Mouse (Mus musculus) CH12.LX (cell line): ENCODE results near the gene Enpp4. TPM values are rescaled to one million over a fixed set of nuclear protein-coding genes. Genes with fewer than 3 reads are reported as not detected.
A peak's percentile ranks its signal among the peaks of the same experiment; 100 is the strongest.

ENCODE experiments used
- DNase-seq: peaks from one replicate; pipeline ENCODE4 v3.0.0-alpha.2; 2013; ENCODE audit errors: extremely low read depth
- H3K27ac ChIP-seq: 2 replicates; pipeline ENCODE4 v1.5.1; 2012; ENCODE audit warnings: low read depth, mild to moderate bottlenecking, control low read depth, moderate library complexity; ENCODE audit not compliant: insufficient read depth
- H3K27me3 ChIP-seq: replicated peaks from 2 replicates; pipeline ENCODE3; 2012; ENCODE audit warnings: inconsistent platforms
- H3K36me3 ChIP-seq, 2 experiments: replicated peaks in 1 of 2; 2 replicates each; pipeline versions ENCODE3 to v1.6.1; 2012; ENCODE audit warnings: inconsistent platforms in 1 of 2, low read length in 1 of 2, mild to moderate bottlenecking in 1 of 2, mixed read lengths in 1 of 2, moderate library complexity in 1 of 2; ENCODE audit not compliant: control insufficient read depth in 1 of 2, insufficient read depth in 1 of 2
- H3K4me1 ChIP-seq, 2 experiments: 2 replicates each; pipeline ENCODE4 v1.6.1; 2012; ENCODE audit warnings: inconsistent platforms in 1 of 2, moderate library complexity in 1 of 2; ENCODE audit not compliant: insufficient read depth in 2 of 2, control insufficient read depth in 1 of 2
- H3K4me2 ChIP-seq: 2 replicates; pipeline ENCODE4 v1.6.1; 2012; ENCODE audit warnings: low read depth, mild to moderate bottlenecking, control low read depth; ENCODE audit not compliant: poor library complexity, insufficient read depth, severe bottlenecking
- H3K4me3 ChIP-seq, 3 experiments: fragments of 150-350 bp in 1 of 3; sonication (generic) in 1 of 3; replicated peaks in 1 of 3; 2 replicates each; pipeline versions ENCODE3 to v1.5.1; 2011 to 2012; ENCODE audit warnings: low read depth in 2 of 3, low read length in 2 of 3, mild to moderate bottlenecking in 2 of 3, moderate library complexity in 2 of 3, control low read depth in 1 of 3, improper control_type of control experiment in 1 of 3, inconsistent platforms in 1 of 3, mixed read lengths in 1 of 3; ENCODE audit not compliant: poor library complexity in 1 of 3
- H3K79me2 ChIP-seq: replicated peaks from 2 replicates; pipeline ENCODE4 v1.6.1; 2012; ENCODE audit warnings: mild to moderate bottlenecking, moderate library complexity; ENCODE audit not compliant: control insufficient read depth, poor library complexity, insufficient read depth, severe bottlenecking; ENCODE audit errors: extremely low read depth
- H3K9ac ChIP-seq: 2 replicates; pipeline ENCODE4 v1.6.1; 2012; ENCODE audit warnings: low read depth, mild to moderate bottlenecking, control low read depth, moderate library complexity; ENCODE audit not compliant: insufficient read depth
- H3K9me3 ChIP-seq: replicated peaks from 2 replicates; pipeline ENCODE3; 2012; ENCODE audit warnings: low read length, inconsistent platforms, mixed read lengths
- CTCF ChIP-seq, 2 experiments: IDR thresholded peaks in 1 of 2; conservative IDR thresholded peaks in 1 of 2; 2 replicates each; pipeline ENCODE4 v1.5.1; 2011 to 2012; ENCODE audit warnings: low read depth in 2 of 2, low read length in 2 of 2, improper control_type of control experiment in 1 of 2, inconsistent platforms in 1 of 2, mild to moderate bottlenecking in 1 of 2, moderate library complexity in 1 of 2
- EP300 ChIP-seq: IDR thresholded peaks from 2 replicates; pipeline ENCODE4 v1.6.1; 2011; ENCODE audit warnings: low read length, improper control_type of control experiment
- ETS1 ChIP-seq: conservative IDR thresholded peaks from 2 replicates; pipeline ENCODE4 v1.6.1; 2012; ENCODE audit warnings: low read depth, mild to moderate bottlenecking, inconsistent platforms, low read length, improper control_type of control experiment, moderate library complexity
- GABPA ChIP-seq: IDR thresholded peaks from 2 replicates; pipeline ENCODE4 v1.6.1; 2012; ENCODE audit warnings: low read depth, low read length, improper control_type of control experiment, inconsistent platforms; ENCODE audit not compliant: insufficient replicate concordance
- HCFC1 ChIP-seq: IDR thresholded peaks from 2 replicates; pipeline ENCODE4 v1.6.1; 2012; ENCODE audit warnings: low read depth, mild to moderate bottlenecking, inconsistent platforms, low read length, improper control_type of control experiment
- IRF4 ChIP-seq: IDR thresholded peaks from 2 replicates; pipeline ENCODE4 v1.6.1; 2014; ENCODE audit warnings: low read depth, mild to moderate bottlenecking, inconsistent platforms, low read length, improper control_type of control experiment
- MEF2A ChIP-seq: IDR thresholded peaks from 2 replicates; pipeline ENCODE4 v1.6.1; 2014; ENCODE audit warnings: low read depth, mild to moderate bottlenecking, inconsistent platforms, low read length, improper control_type of control experiment, borderline replicate concordance
- NRF1 ChIP-seq: IDR thresholded peaks from 2 replicates; pipeline ENCODE4 v1.6.1; 2014; ENCODE audit warnings: low read depth, mild to moderate bottlenecking, inconsistent platforms, low read length, improper control_type of control experiment, moderate library complexity
- RAD21 ChIP-seq: IDR thresholded peaks from 2 replicates; pipeline ENCODE4 v1.6.1; 2011; ENCODE audit warnings: low read depth, mild to moderate bottlenecking, low read length, improper control_type of control experiment, moderate library complexity
- SMC3 ChIP-seq: IDR thresholded peaks from 2 replicates; pipeline ENCODE4 v1.6.1; 2011; ENCODE audit warnings: low read depth, low read length, improper control_type of control experiment
- TCF12 ChIP-seq: IDR thresholded peaks from 2 replicates; pipeline ENCODE4 v1.6.1; 2014; ENCODE audit warnings: low read depth, mild to moderate bottlenecking, inconsistent platforms, low read length, improper control_type of control experiment
- UBTF ChIP-seq: IDR thresholded peaks from 2 replicates; pipeline ENCODE4 v1.6.1; 2012; ENCODE audit warnings: low read depth, mild to moderate bottlenecking, inconsistent platforms, low read length, improper control_type of control experiment, moderate library complexity
- ZKSCAN1 ChIP-seq: IDR thresholded peaks from 2 replicates; pipeline ENCODE4 v1.6.1; 2012; ENCODE audit warnings: low read depth, inconsistent platforms, low read length, improper control_type of control experiment, borderline replicate concordance
- dilution Hi-C: fragments of 300-500 bp; cut with MboI; formaldehyde crosslinking; loops from 2 replicates; pipeline ENCODE4 v1.14.3; 2020; ENCODE audit warnings: low sequenced_read_pairs; ENCODE audit not compliant: extremely low pct_unique_long_range_greater_than_20kb, extremely low pct_ligation_motif_present
- in situ Hi-C: fragments of 300-500 bp; cut with MboI; formaldehyde crosslinking; loops from 3 replicates; pipeline ENCODE4 v1.14.3; 2019; ENCODE audit warnings: low sequenced_read_pairs, low pct_ligation_motif_present, low pct_unique_long_range_greater_than_20kb, mixed read lengths
- polyA plus RNA-seq: library from polyadenylated mRNA; unstranded; fragments of >175 nt; gene quantifications from 2 replicates; pipeline ENCODE4 v1.2.1, GENCODE M21; 2012; ENCODE audit warnings: low read depth; ENCODE audit not compliant: insufficient read length
- total RNA-seq, 2 experiments: library from RNA; depleted of rRNA; stranded (reverse); fragments of 300-350 nt in 1 of 2; fragments of >200 nt in 1 of 2; gene quantifications; 2 replicates each; pipeline ENCODE4 v1.2.3; 2012 to 2014

Gene Enpp4
- total and polyA plus RNA-seq, 3 experiments: 0.11 to 0.34 (median 0.16) TPM

DNA sequence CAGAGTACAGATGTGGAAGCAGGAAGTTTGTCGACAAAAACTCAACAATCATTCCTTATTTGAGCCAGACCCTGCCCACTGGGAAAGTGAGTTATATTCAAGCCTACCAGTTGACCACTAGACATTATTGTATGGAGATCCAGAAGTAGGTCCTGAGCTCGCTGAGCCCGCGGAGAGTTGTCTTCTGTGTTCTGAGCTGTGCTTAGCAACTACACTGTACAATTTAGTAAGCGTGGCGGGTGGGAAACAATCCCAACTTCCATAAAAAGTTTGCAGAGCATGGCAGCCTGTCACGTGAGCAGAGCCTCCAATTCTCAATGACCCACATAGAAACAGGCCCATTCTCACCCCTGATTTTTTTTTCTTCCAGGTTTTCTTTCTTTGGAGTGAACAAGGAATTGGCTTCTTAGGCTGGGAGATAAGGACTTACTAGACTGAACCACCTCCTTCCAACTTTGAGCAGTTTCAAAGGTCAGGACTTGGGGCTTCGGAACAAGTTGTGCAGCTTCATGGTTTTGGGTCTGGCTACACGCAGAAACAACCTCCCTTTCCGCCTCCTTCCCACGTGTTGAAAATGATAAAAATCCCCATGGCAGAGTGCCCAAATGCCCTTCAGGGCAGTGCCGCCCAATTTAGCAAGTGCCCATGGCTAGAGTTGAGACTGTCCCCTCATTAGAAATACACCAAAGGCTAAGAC is 28.3 kb downstream of the Enpp4 start:
- dilution Hi-C loops (no loop called here), in situ Hi-C loops (loop anchor here (10.0 kb wide), 1 partner anchor 48 kb away; no protein-coding TSS in a partner anchor)
- no peak for DNase-seq
- Histone ChIP-seq H3K79me2 (no peaks in the 10 kb centered on the region), H3K9me3 (peaks cover 2% of the 10 kb centered on the region), H3K4me2 (no peak overlapping the region), H3K27ac (no peak overlapping the region), H3K4me1 (0 out of 4 replicates have a peak, but pooled peaks cover 0 to 3% of the 10 kb centered on the region in 2 experiments), H3K36me3 (no peaks in the 10 kb centered on the region), H3K4me3 (no peak overlapping the region), H3K9ac (no peak overlapping the region), H3K27me3 (peaks cover 72% of the 10 kb centered on the region)
- TF ChIP-seq GABPA (no peak), IRF4 (no peak), TCF12 (no peak), MEF2A (no peak), ZKSCAN1 (no peak), UBTF (no peak), HCFC1 (no peak), EP300 (no peak), ETS1 (no peak)

DNA sequence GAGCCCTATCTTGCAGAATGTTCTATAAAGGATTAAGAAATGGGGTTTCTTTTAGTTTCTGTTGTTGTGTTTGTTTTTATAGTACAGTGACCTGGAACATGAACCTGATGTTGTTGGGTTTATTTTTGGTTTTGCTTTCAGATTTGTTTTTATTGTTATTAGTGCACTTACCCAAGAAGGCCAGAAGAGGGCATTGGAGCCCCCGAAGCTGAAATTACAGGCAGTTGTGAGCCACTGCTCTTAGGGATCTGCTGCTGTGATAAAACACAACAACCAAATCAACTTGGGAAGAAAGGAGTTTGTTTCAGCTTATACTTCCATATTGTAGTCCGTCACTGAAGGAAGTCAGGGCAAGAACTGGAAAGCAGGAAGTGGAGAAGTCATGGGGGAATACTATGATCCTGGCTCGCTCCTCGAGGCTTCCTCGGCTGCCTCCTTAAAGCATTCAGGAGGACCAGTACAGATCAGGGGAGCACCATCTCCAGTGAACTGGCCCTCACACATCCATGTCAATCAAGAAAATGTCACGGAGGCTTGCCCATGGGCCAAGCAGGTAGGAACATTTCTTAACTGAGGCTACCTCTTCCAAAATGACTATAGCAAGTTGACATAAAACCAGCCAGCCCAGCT is 29.4 kb downstream of the Enpp4 start:
- peak; percentile 24 for DNase-seq
- no peak overlapping the region for H3K4me3 ChIP-seq

More for the DNA sequence above, 29.4 kb downstream of the Enpp4 start:
- no peak overlapping the region for H3K9ac ChIP-seq
- in situ Hi-C loops (loop anchor here (10.0 kb wide), 1 partner anchor 49 kb away; no protein-coding TSS in a partner anchor), dilution Hi-C loops (no loop called here)
- H3K27ac ChIP-seq: no peak overlapping the region
- 0 out of 4 replicates have a peak, but pooled peaks cover 0 to 3% of the 10 kb centered on the region in 2 experiments for H3K4me1 ChIP-seq
- H3K4me2 ChIP-seq: peak overlapping the region; percentile 46; the same call in 1 of the 2 replicates
- H3K27me3 ChIP-seq: peaks cover 73% of the 10 kb centered on the region
- no peaks in the 10 kb centered on the region for H3K79me2 ChIP-seq
- no peaks in the 10 kb centered on the region for H3K36me3 ChIP-seq
- H3K9me3 ChIP-seq: peaks cover 2% of the 10 kb centered on the region
- TF ChIP-seq RAD21 (peak; percentile 48), IRF4 (no peak), NRF1 (no peak), CTCF (conservative IDR thresholded peaks at IDR 0.05 in 1 of 2, IDR thresholded peaks at IDR 0.05 in 1 of 2; ENCODE audit: low read depth in 2 of 2, low read length in 2 of 2) (peak; percentile 19 to 65; a peak in 3 of 4 replicates), SMC3 (peak; percentile 65)
